Mouse (Mus musculus): Measurements from ENCODE around the gene Csrp1. TPM values are rescaled to one million over a fixed set of nuclear protein-coding genes. Genes with fewer than 3 reads are reported as not detected.

Gene Csrp1
- total and polyA plus RNA-seq, 3 experiments, result 0.05 to 0.38 TPM; not detected in 1

- Histone ChIP-seq H3K36me3 (replicated peaks) (no peaks in the 10 kb centered on the region), H3K4me1 (ENCODE audit: insufficient read depth, low read depth, low read length) (no peaks in the 10 kb centered on the region), H3K27me3 (ENCODE audit: insufficient read depth, low read length) (peaks cover 36% of the 10 kb centered on the region), H3K9me3 (replicated peaks) (no peaks in the 10 kb centered on the region), H3K4me3 (ENCODE audit: low read depth, low read length) (no peak overlapping the region)
- no peak for TF ChIP-seq POLR2AphosphoS5 (IDR thresholded peaks at IDR 0.05; ENCODE audit: insufficient replicate concordance, low read depth, low read length)
- ATAC-seq (ENCODE audit: extremely low read depth, insufficient number of reproducible peaks, low FRiP score, poor library complexity, severe bottlenecking), result no peak
- no peak for DNase-seq (ENCODE audit: low spot score)
These were observed 35.0 kb upstream of the Csrp1 start for GRCm38 (mm10) chr1:135684895-135685294.

GRCm38 (mm10) chr1:135685316-135685715, 34.5 kb upstream of the Csrp1 start:
- Histone ChIP-seq H3K4me1 (ENCODE audit: insufficient read depth, low read depth, low read length) (no peaks in the 10 kb centered on the region), H3K36me3 (replicated peaks) (no peaks in the 10 kb centered on the region), H3K9me3 (replicated peaks) (no peaks in the 10 kb centered on the region), H3K4me3 (ENCODE audit: low read depth, low read length) (no peak overlapping the region), H3K27me3 (ENCODE audit: insufficient read depth, low read length) (peaks cover 36% of the 10 kb centered on the region)
- TF ChIP-seq POLR2AphosphoS5 (IDR thresholded peaks at IDR 0.05; ENCODE audit: insufficient replicate concordance, low read depth, low read length), result no peak
- no peak for TF ChIP-seq GATA1 (IDR thresholded peaks at IDR 0.05; ENCODE audit: borderline replicate concordance, low read length)
- TF ChIP-seq CTCF (IDR thresholded peaks at IDR 0.05; ENCODE audit: low read depth, low read length), result no peak
- no peak for TF ChIP-seq GATA2 (IDR thresholded peaks at IDR 0.05; ENCODE audit: borderline replicate concordance, low read depth, low read length)
- TF ChIP-seq TAL1 (conservative IDR thresholded peaks at IDR 0.05; ENCODE audit: low read depth, low read length), result no peak
- ATAC-seq (ENCODE audit: extremely low read depth, insufficient number of reproducible peaks, low FRiP score, poor library complexity, severe bottlenecking) (no peak), DNase-seq (ENCODE audit: low spot score) (no peak)

DNA sequence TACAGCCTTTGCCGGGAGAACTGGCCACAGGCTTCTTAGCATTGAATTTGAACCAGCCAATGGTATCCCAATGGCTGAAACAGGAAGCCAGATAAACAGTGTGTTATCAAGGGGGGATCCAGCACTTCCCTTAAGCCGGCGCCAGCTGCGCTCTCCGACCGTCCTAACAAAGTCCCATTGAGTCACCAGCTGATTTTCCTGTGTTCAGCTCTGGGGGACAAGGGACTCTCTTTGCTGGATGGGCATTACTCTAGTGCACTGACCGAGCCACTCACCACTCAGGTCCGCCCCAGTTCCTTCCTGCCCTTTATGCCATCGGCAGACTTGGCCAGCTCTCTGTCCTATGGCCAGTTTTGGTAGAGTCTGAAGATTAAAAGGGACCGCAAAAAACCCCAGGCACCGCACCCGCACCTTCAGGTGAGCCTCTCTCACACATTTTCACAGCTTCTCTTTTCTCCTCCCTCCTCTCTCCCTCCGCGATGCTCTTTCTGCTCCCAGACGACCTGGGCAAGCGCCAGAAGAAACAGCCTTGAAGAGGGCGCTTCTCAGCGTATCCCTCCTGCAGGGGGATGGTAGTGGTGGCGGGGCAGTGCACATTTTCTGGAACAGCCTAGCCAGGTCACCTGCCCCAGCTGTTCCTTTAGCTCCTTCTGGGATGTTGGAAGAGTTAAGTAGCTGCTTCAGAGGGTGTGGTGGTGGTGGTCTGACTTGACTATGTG, 32.9 kb upstream of the Csrp1 start:
- ATAC-seq (ENCODE audit: extremely low read depth, insufficient number of reproducible peaks, low FRiP score, poor library complexity, severe bottlenecking), result no peak
- no peak for DNase-seq (ENCODE audit: low spot score)
- H3K27me3 ChIP-seq (ENCODE audit: insufficient read depth, low read length), result peaks cover 33% of the 10 kb centered on the region
- H3K9me3 ChIP-seq (replicated peaks), result no peaks in the 10 kb centered on the region
- no peaks in the 10 kb centered on the region for H3K36me3 ChIP-seq (replicated peaks)
- no peaks in the 10 kb centered on the region for H3K4me1 ChIP-seq (ENCODE audit: insufficient read depth, low read depth, low read length)
- H3K4me3 ChIP-seq (ENCODE audit: low read depth, low read length), result no peak overlapping the region
- TF ChIP-seq POLR2AphosphoS5 (IDR thresholded peaks at IDR 0.05; ENCODE audit: insufficient replicate concordance, low read depth, low read length), result no peak
- no peak for TF ChIP-seq TAL1 (conservative IDR thresholded peaks at IDR 0.05; ENCODE audit: low read depth, low read length)
- TF ChIP-seq CTCF (IDR thresholded peaks at IDR 0.05; ENCODE audit: low read depth, low read length), result no peak
- no peak for TF ChIP-seq GATA1 (IDR thresholded peaks at IDR 0.05; ENCODE audit: borderline replicate concordance, low read length)
- no peak for TF ChIP-seq GATA2 (IDR thresholded peaks at IDR 0.05; ENCODE audit: borderline replicate concordance, low read depth, low read length)

DNA sequence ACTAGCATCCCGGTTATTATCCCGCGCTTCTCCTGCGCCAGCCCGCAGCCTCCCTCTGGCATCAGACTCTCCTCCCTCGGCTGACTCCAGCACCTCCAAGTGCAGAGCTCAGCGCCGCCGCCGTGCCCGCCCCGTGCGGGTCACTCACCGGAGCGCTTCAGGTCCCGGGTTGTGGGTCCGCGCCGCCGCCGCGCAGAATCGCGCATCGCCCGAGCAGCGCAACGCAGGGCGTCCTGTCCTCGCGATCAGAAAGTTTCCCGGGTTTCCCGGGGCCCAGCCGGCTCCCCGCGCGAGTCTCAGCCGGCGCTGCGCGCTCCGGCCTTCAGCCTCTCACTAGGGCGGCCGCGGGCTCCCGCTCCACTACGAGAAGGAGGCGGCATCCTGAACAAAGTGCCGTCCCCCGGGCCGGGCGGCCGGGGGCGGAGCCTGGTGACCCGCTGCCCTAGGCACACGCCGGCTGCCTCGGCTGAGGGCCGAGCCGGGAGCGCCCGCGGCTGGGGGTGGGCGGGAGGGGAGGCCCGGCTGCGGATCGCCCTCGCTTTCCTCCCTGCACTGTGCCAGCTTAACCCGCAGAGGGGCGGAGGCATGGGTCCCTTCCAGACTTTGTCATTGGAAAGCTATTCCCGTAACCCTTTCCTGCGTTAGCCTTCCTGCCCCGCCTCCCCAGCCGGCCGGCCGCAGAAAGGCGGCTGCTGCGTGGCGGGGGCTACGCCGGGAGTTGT, 31.9 kb upstream of the Csrp1 start:
- Histone ChIP-seq H3K36me3 (replicated peaks) (no peaks in the 10 kb centered on the region), H3K4me1 (ENCODE audit: insufficient read depth, low read depth, low read length) (no peaks in the 10 kb centered on the region), H3K27me3 (ENCODE audit: insufficient read depth, low read length) (peaks cover 33% of the 10 kb centered on the region), H3K4me3 (ENCODE audit: low read depth, low read length) (no peak overlapping the region), H3K9me3 (replicated peaks) (no peaks in the 10 kb centered on the region)
- TF ChIP-seq TAL1 (conservative IDR thresholded peaks at IDR 0.05; ENCODE audit: low read depth, low read length) (no peak), POLR2AphosphoS5 (IDR thresholded peaks at IDR 0.05; ENCODE audit: insufficient replicate concordance, low read depth, low read length) (no peak), GATA2 (IDR thresholded peaks at IDR 0.05; ENCODE audit: borderline replicate concordance, low read depth, low read length) (no peak), GATA1 (IDR thresholded peaks at IDR 0.05; ENCODE audit: borderline replicate concordance, low read length) (no peak), CTCF (IDR thresholded peaks at IDR 0.05; ENCODE audit: low read depth, low read length) (no peak)
- no peak for DNase-seq (ENCODE audit: low spot score)
- ATAC-seq (ENCODE audit: extremely low read depth, insufficient number of reproducible peaks, low FRiP score, poor library complexity, severe bottlenecking), result no peak

- peaks cover 33% of the 10 kb centered on the region for H3K27me3 ChIP-seq (ENCODE audit: insufficient read depth, low read length)
- no peaks in the 10 kb centered on the region for H3K4me1 ChIP-seq (ENCODE audit: insufficient read depth, low read depth, low read length)
- H3K9me3 ChIP-seq (replicated peaks), result no peaks in the 10 kb centered on the region
- H3K4me3 ChIP-seq (ENCODE audit: low read depth, low read length), result no peak overlapping the region
- H3K36me3 ChIP-seq (replicated peaks), result no peaks in the 10 kb centered on the region
- no peak for ATAC-seq (ENCODE audit: extremely low read depth, insufficient number of reproducible peaks, low FRiP score, poor library complexity, severe bottlenecking)
- no peak for TF ChIP-seq TAL1 (conservative IDR thresholded peaks at IDR 0.05; ENCODE audit: low read depth, low read length)
- DNase-seq (ENCODE audit: low spot score), result no peak
These were observed 31.2 kb upstream of the Csrp1 start for GRCm38 (mm10) chr1:135688686-135689085.

DNA sequence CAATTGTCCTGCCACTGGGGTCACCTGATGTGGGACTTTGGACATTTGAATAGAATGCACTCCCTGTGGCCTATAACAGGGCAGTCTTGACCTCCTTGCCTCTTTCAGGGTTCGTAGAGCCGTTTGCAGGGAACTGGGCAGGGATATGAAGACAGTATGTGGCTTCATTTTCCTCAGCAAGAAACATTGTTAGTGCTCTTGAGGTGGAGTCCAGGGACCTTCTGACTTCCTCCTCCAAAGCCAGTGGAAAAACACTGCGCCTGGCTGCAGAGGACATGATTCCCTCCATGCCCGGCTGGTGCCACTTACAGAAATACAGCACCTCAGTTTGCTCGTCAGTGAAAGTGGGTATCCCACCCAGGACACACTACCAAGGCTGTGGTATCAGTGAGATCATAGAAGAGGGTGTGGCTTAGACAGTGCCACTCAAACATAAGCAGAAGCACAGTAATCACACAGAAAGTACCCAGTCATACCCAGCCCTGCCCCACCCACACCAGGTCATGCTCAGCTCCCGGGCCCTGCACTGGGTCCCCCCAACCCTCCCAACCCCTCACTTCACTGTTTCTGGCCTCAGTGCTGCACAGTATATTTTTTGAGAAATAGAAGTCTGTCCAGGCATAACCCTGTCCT, 29.0 kb upstream of the Csrp1 start:
- Histone ChIP-seq H3K9me3 (replicated peaks) (no peaks in the 10 kb centered on the region), H3K4me1 (ENCODE audit: insufficient read depth, low read depth, low read length) (no peaks in the 10 kb centered on the region), H3K4me3 (ENCODE audit: low read depth, low read length) (no peak overlapping the region), H3K36me3 (replicated peaks) (no peaks in the 10 kb centered on the region), H3K27me3 (ENCODE audit: insufficient read depth, low read length) (peaks cover 30% of the 10 kb centered on the region)
- no peak for TF ChIP-seq CTCF (IDR thresholded peaks at IDR 0.05; ENCODE audit: low read depth, low read length)
- TF ChIP-seq GATA1 (IDR thresholded peaks at IDR 0.05; ENCODE audit: borderline replicate concordance, low read length), result no peak
- TF ChIP-seq GATA2 (IDR thresholded peaks at IDR 0.05; ENCODE audit: borderline replicate concordance, low read depth, low read length), result no peak
- no peak for TF ChIP-seq TAL1 (conservative IDR thresholded peaks at IDR 0.05; ENCODE audit: low read depth, low read length)
- DNase-seq (ENCODE audit: low spot score) (no peak), ATAC-seq (ENCODE audit: extremely low read depth, insufficient number of reproducible peaks, low FRiP score, poor library complexity, severe bottlenecking) (no peak)
